Mouse (Mus musculus) bone marrow macrophage, adult 2 months (primary cell): ENCODE measurements around the gene Mtch2.

Experiments used
- CTCF ChIP-seq: IDR thresholded peaks from 2 replicates; pipeline ENCODE4 v1.5.1; 2012; ENCODE audit warnings: low read depth, mild to moderate bottlenecking, low read length, moderate library complexity
- POLR2A ChIP-seq: IDR thresholded peaks from 2 replicates; pipeline ENCODE4 v1.6.1; 2012; ENCODE audit warnings: mild to moderate bottlenecking, low read depth, low read length, borderline replicate concordance

DNA sequence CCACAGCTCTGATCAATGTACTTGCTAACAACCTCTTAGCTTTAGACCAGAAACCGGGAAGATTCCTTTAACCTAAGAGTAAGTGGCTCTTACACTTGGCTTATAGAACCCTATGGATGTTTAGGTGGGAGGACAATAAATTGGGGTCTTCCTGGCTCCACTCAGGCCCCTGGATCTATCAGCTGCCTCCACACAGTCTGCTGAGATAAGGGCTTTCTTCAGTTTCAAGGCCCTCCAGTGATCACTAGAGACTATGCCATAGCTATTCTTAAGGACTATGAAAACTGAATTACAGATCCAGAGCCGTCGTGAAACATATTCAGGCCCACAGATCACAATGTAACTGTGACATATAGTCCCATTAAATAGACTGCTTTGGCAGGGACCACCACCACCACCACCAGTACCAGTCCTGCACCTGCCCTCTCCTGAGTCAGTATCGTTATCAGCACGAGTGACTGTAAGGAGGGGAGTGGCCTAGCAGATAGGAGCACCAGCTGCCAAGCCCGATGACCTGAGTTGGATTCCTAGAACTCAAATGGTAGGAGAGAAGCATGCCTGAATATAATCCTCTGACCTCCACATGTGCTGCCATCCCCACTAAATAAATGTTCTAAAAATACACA lies 46.8 kb downstream of the Mtch2 start:
- TF ChIP-seq POLR2A (no peak), CTCF (no peak)
